Mouse (Mus musculus): ENCODE data around the gene Edem2. TPM values are rescaled to one million over a fixed set of nuclear protein-coding genes. Genes with fewer than 3 reads are reported as not detected.

Gene Edem2
- 27.3 and 28.2 TPM in 2 replicates for polyA plus RNA-seq (2015; fragmentation: Nextera tagmentation; extraction: Ambion mirVana)

DNA sequence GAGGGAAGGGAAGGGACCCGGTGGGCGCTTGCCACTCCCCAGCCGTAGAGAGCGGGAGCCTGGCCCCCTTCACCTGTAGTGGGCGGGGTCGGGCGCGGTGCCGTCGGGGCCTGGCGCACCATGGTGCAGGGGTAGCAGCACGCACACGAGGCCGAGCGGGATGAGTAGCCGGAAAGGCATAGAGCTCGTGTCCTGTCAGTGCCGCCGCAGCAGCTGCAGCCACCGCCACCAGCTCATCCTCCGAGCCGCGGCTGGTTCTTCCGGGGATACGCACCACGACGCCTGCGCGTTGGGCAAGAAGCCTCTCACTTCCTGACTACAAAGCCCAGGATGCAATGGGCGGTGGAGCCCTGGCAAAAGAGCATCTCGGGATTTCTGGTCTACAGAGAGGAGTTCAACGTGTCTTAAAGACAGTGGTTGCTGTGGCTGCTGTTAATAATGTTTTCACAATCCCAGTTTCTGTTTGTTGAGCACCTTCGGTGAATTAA is at the start of gene Edem2:
Gene Edem2 (minus strand): TSS at position 318 of the 488 bp plus-strand sequence.
- Histone ChIP-seq H3K36me3 (no peaks in the 10 kb centered on the region), H3K27ac (no peak within 1 kb of the TSS), H3K4me3 (peak within 1 kb of the TSS; percentile 87), H3K9me3 (no peaks in the 10 kb centered on the region), H3K4me2 (replicated peaks) (peak within 1 kb of the TSS; percentile 95), H3K27me3 (no peaks in the 10 kb centered on the region), H3K4me1 (peaks cover 15% of the 10 kb centered on the region), H3K9ac (peak within 1 kb of the TSS; percentile 79)
- ATAC-seq (ENCODE audit: low FRiP score, low read depth) = peak; percentile 88
- under 1% methylated on average over 33 of the region's 33 CpGs for WGBS

GRCm38 (mm10) chr2:155779066-155779465 is 49.8 kb upstream of the Edem2 start:
- H3K9me3 ChIP-seq = no peaks in the 10 kb centered on the region
- peaks cover 48% of the 10 kb centered on the region for H3K27me3 ChIP-seq
- H3K4me1 ChIP-seq = peaks cover 8% of the 10 kb centered on the region
- no peak overlapping the region for H3K4me2 ChIP-seq (replicated peaks)
- no peak for ATAC-seq (ENCODE audit: low FRiP score, low read depth)
- no peak overlapping the region for H3K9ac ChIP-seq
- H3K36me3 ChIP-seq = no peaks in the 10 kb centered on the region
- no peak overlapping the region for H3K4me3 ChIP-seq
- H3K27ac ChIP-seq = no peak overlapping the region
- 41% methylated on average over 7 of the region's 7 CpGs for WGBS

DNA sequence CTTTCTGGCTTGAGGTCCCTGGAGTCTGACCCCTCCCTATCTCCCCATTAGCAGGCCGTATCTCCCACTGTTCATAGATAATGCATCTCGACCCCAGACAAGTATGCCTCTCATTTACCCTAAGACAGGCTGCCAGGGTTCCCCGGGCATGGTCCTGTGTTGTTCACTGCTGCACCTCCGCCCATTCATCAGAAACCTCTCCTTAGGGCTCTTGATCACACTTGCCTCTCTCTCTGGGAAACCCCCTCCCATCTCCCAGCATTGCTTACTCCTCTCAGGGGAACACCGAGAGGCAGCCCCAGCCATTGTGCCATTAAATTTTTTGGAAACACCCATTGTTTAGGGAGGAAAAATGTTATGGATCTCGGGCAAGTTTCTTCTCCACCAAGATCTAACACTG is 48.7 kb upstream of the Edem2 start:
- Histone ChIP-seq H3K4me1 (peaks cover 8% of the 10 kb centered on the region), H3K36me3 (no peaks in the 10 kb centered on the region), H3K27me3 (peaks cover 58% of the 10 kb centered on the region), H3K4me3 (no peak overlapping the region), H3K9me3 (no peaks in the 10 kb centered on the region), H3K9ac (no peak overlapping the region), H3K27ac (no peak overlapping the region), H3K4me2 (replicated peaks) (no peak overlapping the region)
- no peak for ATAC-seq (ENCODE audit: low FRiP score, low read depth)
- 70% methylated on average over 6 of the region's 6 CpGs for WGBS

- Histone ChIP-seq H3K9me3 (no peaks in the 10 kb centered on the region), H3K27ac (no peak overlapping the region), H3K27me3 (peaks cover 62% of the 10 kb centered on the region), H3K4me2 (replicated peaks) (no peak overlapping the region), H3K36me3 (no peaks in the 10 kb centered on the region), H3K4me3 (no peak overlapping the region), H3K9ac (no peak overlapping the region), H3K4me1 (peaks cover 8% of the 10 kb centered on the region)
- 67% methylated on average over 4 of the region's 4 CpGs for WGBS
- no peak for ATAC-seq (ENCODE audit: low FRiP score, low read depth)
Observed at GRCm38 (mm10) chr2:155777688-155777985, 48.4 kb upstream of the Edem2 start.

- H3K4me2 ChIP-seq (replicated peaks) = no peak overlapping the region
- no peak overlapping the region for H3K4me3 ChIP-seq
- peaks cover 8% of the 10 kb centered on the region for H3K4me1 ChIP-seq
- H3K36me3 ChIP-seq = no peaks in the 10 kb centered on the region
- no peaks in the 10 kb centered on the region for H3K9me3 ChIP-seq
- H3K27ac ChIP-seq = no peak overlapping the region
- H3K9ac ChIP-seq = no peak overlapping the region
- 64% methylated on average over 10 of the region's 10 CpGs for WGBS
- H3K27me3 ChIP-seq = peaks cover 68% of the 10 kb centered on the region
- no peak for ATAC-seq (ENCODE audit: low FRiP score, low read depth)
Observed at GRCm38 (mm10) chr2:155776824-155777687, 47.8 kb upstream of the Edem2 start.

DNA sequence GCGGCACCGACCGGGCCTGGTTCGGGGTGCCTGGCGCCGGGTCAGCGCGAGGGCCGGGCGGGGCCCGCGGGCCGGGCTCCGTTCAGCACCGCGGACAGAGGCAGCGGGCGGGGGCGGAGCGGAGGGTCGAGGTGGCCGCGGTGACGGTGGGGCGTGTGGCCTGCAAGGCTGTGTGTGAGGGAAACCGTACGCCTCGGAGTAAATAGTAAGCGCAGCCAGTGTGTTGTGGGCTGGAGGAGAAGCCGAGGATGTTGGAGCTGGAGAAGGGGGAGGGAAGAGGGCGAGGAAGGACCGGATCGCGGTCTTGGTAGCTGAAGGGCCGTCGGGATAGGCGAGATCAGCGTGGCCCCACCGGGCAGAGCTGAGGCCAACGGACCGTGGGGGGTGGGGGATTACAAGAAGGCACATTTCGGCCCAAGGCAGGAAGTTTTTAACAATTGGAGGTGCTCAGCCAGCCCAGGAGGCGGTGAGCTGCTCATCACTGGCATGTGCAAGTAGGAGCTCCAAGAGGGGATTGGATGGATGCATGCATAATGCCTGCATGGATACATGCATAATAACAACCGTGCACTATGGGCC is 46.5 kb upstream of the Edem2 start:
- no peak overlapping the region for H3K27ac ChIP-seq
- peak overlapping the region; percentile 57 for H3K4me3 ChIP-seq
- H3K4me2 ChIP-seq (replicated peaks) = peak overlapping the region; percentile 96
- no peaks in the 10 kb centered on the region for H3K36me3 ChIP-seq
- no peak overlapping the region for H3K9ac ChIP-seq
- WGBS = under 1% methylated on average over 44 of the region's 44 CpGs
- H3K4me1 ChIP-seq = peaks cover 8% of the 10 kb centered on the region
- H3K9me3 ChIP-seq = no peaks in the 10 kb centered on the region
- peaks cover 74% of the 10 kb centered on the region for H3K27me3 ChIP-seq
- 0 out of 2 replicates have a peak, but pooled peaks have one; percentile 57 for ATAC-seq (ENCODE audit: low FRiP score, low read depth)

DNA sequence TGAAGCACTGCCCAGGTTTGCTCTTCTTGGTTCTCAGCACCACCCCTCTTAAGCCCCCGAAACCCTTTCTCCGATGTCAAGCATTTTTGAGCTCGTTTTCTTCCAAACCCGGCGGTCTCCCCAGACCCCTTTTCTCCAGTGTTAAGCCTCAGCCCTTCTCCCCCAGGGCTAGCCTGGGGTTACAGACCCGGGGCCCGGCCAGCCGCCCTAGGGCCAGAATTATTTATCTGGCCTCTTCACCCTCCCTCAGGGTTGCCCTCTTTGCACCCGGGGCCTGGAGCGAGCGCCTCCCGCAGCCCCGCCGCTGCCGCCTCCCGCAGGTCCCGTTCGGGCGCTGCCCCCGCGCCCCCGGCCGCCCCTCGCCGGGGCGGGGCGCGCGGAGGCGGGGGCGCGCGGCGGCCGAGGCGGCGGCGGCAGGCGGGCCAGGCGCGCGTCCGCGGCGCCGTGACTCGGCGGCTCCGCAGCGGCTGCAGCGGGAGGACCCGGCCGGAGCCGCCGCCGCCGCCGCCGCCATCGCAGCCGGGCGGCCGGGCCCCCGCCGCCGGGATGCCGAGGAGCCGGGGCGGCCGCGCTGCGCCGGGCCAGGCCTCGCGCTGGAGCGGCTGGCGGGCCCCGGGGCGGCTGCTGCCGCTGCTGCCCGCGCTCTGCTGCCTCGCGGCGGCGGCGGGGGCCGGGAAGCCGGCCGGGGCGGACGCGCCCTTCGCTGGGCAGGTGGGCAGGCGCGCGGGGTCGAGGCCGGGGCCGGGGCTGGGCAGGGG is 45.8 kb upstream of the Edem2 start, which contains the start of gene Mmp24:
Gene Mmp24 (plus strand): TSS at position 416 of the 758 bp plus-strand sequence.
- Histone ChIP-seq H3K9ac (no peak within 1 kb of the TSS), H3K27me3 (peaks cover 74% of the 10 kb centered on the region), H3K4me1 (peaks cover 8% of the 10 kb centered on the region), H3K36me3 (no peaks in the 10 kb centered on the region), H3K27ac (no peak within 1 kb of the TSS), H3K4me3 (peak within 1 kb of the TSS; percentile 57), H3K4me2 (replicated peaks) (peak within 1 kb of the TSS; percentile 96), H3K9me3 (no peaks in the 10 kb centered on the region)
- WGBS = 3% methylated on average over 37 of the region's 100 CpGs
- peak; percentile 57; the same call in 1 of the 2 replicates for ATAC-seq (ENCODE audit: low FRiP score, low read depth)

DNA sequence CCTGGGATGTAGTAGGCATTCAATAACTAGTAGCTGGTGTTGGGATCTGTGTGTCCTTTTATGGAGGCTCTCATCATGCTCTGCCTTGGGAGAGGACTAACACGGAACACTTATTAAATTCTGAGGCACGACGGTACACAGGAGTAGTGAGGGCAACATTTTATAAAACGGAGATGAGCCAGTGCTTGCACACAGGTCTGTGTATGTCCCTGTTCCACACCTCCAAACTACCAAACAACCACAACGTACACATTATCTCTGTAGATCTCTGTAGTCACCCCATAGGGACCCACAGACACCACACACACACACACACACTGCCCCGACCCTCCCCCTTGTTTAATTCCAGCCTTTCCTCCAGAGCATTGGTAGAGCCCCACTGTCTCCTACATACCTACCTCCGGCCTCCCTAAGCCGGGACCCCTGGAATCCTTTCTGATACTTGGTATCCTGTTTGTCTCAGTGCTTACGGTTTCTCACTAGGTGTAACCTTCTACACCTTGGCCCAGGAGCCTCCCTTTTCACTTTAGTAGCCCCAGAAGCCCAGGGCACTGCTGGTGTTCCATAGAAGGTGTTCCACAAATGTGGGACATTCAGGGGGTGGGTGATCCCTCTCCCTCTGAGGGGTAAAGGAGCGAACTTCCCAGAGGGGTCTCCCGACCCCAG is 45.1 kb upstream of the Edem2 start:
- Histone ChIP-seq H3K4me2 (replicated peaks) (peak overlapping the region; percentile 96), H3K9ac (no peak overlapping the region), H3K9me3 (no peaks in the 10 kb centered on the region), H3K27me3 (peaks cover 68% of the 10 kb centered on the region), H3K27ac (no peak overlapping the region), H3K4me1 (peaks cover 8% of the 10 kb centered on the region), H3K4me3 (peak overlapping the region; percentile 57), H3K36me3 (no peaks in the 10 kb centered on the region)
- ATAC-seq (ENCODE audit: low FRiP score, low read depth) = no peak
- 53% methylated on average over 11 of the region's 11 CpGs for WGBS

DNA sequence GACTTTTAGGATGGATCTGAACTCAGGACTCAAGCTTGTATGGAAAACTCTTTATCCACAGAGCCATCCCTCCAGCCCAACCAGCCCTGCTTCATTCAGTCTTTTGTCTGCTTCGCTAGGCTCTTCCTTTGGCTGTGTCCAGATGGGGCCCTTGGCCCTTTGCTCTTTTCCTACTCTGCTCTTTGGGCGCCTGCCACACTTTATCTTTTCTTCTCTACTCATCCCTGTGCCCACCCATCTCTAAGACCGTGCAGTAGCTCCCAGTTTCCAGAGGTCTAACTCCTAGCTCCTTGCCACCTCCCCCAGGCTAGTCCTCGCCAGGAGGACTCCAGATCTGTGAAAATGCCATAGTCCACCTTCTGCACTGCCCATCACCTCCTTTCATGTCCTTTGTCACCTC is 44.4 kb upstream of the Edem2 start:
- 63% methylated on average over 4 of the region's 4 CpGs for WGBS
- H3K4me3 ChIP-seq = no peak overlapping the region
- H3K9me3 ChIP-seq = no peaks in the 10 kb centered on the region
- H3K9ac ChIP-seq = no peak overlapping the region
- peaks cover 68% of the 10 kb centered on the region for H3K27me3 ChIP-seq
- peaks cover 8% of the 10 kb centered on the region for H3K4me1 ChIP-seq
- no peak overlapping the region for H3K4me2 ChIP-seq (replicated peaks)
- no peaks in the 10 kb centered on the region for H3K36me3 ChIP-seq
- ATAC-seq (ENCODE audit: low FRiP score, low read depth) = no peak
- no peak overlapping the region for H3K27ac ChIP-seq

GRCm38 (mm10) chr2:155764679-155765418 is 35.6 kb upstream of the Edem2 start:
- WGBS = 54% methylated on average over 13 of the region's 13 CpGs
- Histone ChIP-seq H3K4me1 (no peaks in the 10 kb centered on the region), H3K9ac (no peak overlapping the region), H3K4me3 (no peak overlapping the region), H3K36me3 (no peaks in the 10 kb centered on the region), H3K27me3 (0 out of 2 replicates have a peak, but pooled peaks cover 3% of the 10 kb centered on the region), H3K4me2 (replicated peaks) (no peak overlapping the region), H3K9me3 (no peaks in the 10 kb centered on the region), H3K27ac (no peak overlapping the region)
- ATAC-seq (ENCODE audit: low FRiP score, low read depth) = peak; percentile 73

Measured in limb, embryonic 13.5 days (tissue).